Mouse (Mus musculus) megakaryocyte, embryonic 14.5 days (primary cell): Measurements from ENCODE around the gene Zfp341. TPM values are rescaled to one million over a fixed set of nuclear protein-coding genes. Genes with fewer than 3 reads are reported as not detected.

Source experiments
- H3K27me3 ChIP-seq: replicated peaks from 2 replicates; pipeline ENCODE3; 2012; ENCODE audit warnings: inconsistent platforms
- H3K36me3 ChIP-seq: replicated peaks from 2 replicates; pipeline ENCODE3; 2012; ENCODE audit warnings: low read length, inconsistent platforms, mixed read lengths
- H3K4me1 ChIP-seq: 2 replicates; pipeline ENCODE4 v1.6.1; 2012; ENCODE audit warnings: inconsistent platforms
- H3K4me3 ChIP-seq: replicated peaks from 2 replicates; pipeline ENCODE3; 2012; ENCODE audit warnings: moderate library complexity, mild to moderate bottlenecking, inconsistent platforms
- H3K9me3 ChIP-seq: 2 replicates; pipeline ENCODE4 v1.6.1; 2012; ENCODE audit warnings: inconsistent platforms
- FLI1 ChIP-seq: IDR thresholded peaks from 2 replicates; pipeline ENCODE4 v1.6.1; 2012; ENCODE audit warnings: low read length, inconsistent platforms, mixed read lengths
- GATA1 ChIP-seq: IDR thresholded peaks from 3 replicates; pipeline ENCODE4 v1.6.1; 2012; ENCODE audit warnings: mixed read lengths, low read length, inconsistent platforms, borderline replicate concordance
- polyA plus RNA-seq: library from polyadenylated mRNA; stranded (reverse); fragments of >175 nt; gene quantifications from 2 replicates; pipeline ENCODE4 v1.2.3, GENCODE M21; 2012; ENCODE audit warnings: low replicate concordance; ENCODE audit not compliant: insufficient read depth

Gene Zfp341
- polyA plus RNA-seq, 1 experiment: 4.4 TPM

DNA sequence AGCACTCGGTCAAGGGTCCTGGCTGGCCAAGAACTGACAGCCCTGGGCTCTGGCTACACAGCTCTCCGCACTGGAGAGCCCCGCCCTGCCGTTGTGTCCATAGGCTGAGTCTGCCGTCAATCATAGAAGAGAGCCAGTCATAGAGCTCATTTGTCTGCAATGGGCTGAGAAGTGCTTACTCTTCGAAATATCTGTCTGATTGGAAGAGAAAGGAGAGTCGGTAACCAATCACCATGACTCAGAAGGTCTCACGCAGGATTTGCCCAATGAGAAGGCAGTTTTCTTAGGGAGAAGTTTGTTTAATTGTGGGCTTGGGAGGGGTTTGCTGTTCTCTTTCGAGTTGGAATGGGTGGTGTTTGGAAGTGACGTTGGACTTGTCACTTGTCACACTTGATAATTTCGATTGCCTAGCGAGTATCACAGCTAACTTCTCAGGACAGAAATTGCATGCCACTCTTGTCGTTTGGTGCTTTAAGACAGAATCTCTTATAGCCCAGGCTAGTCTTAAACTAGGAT is 9.4 kb upstream of the Zfp341 start, which contains the start of gene Pxmp4:
Gene Pxmp4 (minus strand): TSS at position 71 of the 516 bp plus-strand sequence.
- TF ChIP-seq FLI1 (no peak), GATA1 (no peak)
- peaks cover 52% of the 10 kb centered on the region for H3K4me1 ChIP-seq
- peak within 1 kb of the TSS; percentile 96 for H3K4me3 ChIP-seq
- H3K36me3 ChIP-seq: peaks cover 23% of the 10 kb centered on the region
- H3K27me3 ChIP-seq: no peaks in the 10 kb centered on the region
- no peaks in the 10 kb centered on the region for H3K9me3 ChIP-seq

DNA sequence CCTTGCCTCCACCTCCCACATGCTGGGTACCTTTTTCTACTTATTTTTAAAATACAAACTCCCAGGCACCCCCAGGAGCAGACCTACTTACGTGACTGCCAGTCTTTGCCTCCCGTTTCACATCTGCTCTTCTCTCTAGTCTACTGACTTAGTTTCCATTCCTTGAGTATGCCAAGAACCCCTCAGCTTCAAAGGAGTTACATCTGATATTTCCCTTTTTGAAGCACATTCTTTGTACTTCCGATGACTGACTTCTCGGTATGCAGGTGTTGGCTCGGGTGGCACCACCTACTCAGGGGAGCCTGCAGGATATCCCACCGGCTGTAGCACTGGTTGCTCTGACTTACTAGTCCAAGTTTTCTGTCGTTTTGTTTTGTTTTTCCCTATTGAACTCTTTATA is 8.9 kb upstream of the Zfp341 start:
- Histone ChIP-seq H3K9me3 (no peaks in the 10 kb centered on the region), H3K4me1 (peaks cover 49% of the 10 kb centered on the region), H3K36me3 (peaks cover 20% of the 10 kb centered on the region), H3K27me3 (no peaks in the 10 kb centered on the region), H3K4me3 (peak overlapping the region; percentile 96)
- TF ChIP-seq GATA1 (no peak), FLI1 (no peak)

DNA sequence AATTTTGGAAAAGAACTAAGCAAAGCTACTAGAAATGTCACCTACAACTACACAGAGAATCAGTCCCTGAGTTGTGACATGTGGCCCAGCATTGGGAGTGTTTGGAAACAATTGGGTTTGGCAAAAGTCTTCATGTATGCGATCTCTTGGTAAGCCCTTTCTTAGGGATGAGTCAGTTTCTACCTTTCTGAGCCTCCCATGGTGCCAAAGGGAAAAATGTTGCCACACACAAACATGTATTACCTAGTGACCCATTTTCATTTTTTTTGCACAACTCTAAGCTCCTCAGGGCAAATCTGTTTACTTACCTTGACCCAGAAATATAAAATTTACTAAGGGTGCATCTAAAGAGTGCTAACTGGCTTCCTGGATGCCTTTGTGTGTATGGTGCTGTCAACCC is 6.1 kb upstream of the Zfp341 start:
- TF ChIP-seq FLI1: no peak
- TF ChIP-seq GATA1: no peak
- no peak overlapping the region for H3K4me3 ChIP-seq
- peaks cover 51% of the 10 kb centered on the region for H3K4me1 ChIP-seq
- no peaks in the 10 kb centered on the region for H3K27me3 ChIP-seq
- H3K9me3 ChIP-seq: no peaks in the 10 kb centered on the region
- H3K36me3 ChIP-seq: no peaks in the 10 kb centered on the region

GRCm38 (mm10) chr2:154609050-154609767 is 3.9 kb upstream of the Zfp341 start:
- Histone ChIP-seq H3K4me3 (no peak overlapping the region), H3K9me3 (no peaks in the 10 kb centered on the region), H3K36me3 (no peaks in the 10 kb centered on the region), H3K4me1 (peaks cover 55% of the 10 kb centered on the region), H3K27me3 (no peaks in the 10 kb centered on the region)
- TF ChIP-seq GATA1 (no peak), FLI1 (no peak)

GRCm38 (mm10) chr2:154614841-154615576 is 1.9 kb downstream of the Zfp341 start:
- peak overlapping the region; percentile 88 for H3K4me3 ChIP-seq
- peaks cover 17% of the 10 kb centered on the region for H3K36me3 ChIP-seq
- TF ChIP-seq FLI1: no peak
- no peak for TF ChIP-seq GATA1
- no peaks in the 10 kb centered on the region for H3K27me3 ChIP-seq
- H3K4me1 ChIP-seq: peaks cover 74% of the 10 kb centered on the region
- no peaks in the 10 kb centered on the region for H3K9me3 ChIP-seq

DNA sequence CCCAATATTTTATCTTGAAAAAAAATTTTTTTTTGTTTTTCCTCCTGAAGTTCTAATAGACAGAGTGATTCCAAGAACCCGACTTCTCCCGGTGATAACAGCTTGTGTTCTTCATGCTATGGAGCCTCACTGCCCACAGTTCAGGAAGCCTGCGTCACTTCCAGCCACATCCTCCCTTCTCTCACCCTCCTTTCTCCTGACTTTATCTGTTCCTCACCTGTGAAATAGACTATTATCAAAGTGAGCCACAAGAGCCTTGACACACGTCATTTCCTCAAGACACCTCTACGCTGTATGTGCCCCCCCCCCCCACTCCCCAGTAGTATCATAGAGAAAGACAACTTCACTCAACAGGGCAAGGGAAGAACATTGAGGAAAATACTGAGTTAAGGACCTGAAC is 2.6 kb downstream of the Zfp341 start:
- Histone ChIP-seq H3K9me3 (no peaks in the 10 kb centered on the region), H3K4me1 (peaks cover 71% of the 10 kb centered on the region), H3K36me3 (peaks cover 24% of the 10 kb centered on the region), H3K27me3 (no peaks in the 10 kb centered on the region), H3K4me3 (peak overlapping the region; percentile 88)
- no peak for TF ChIP-seq GATA1

- Histone ChIP-seq H3K4me1 (peaks cover 69% of the 10 kb centered on the region), H3K27me3 (no peaks in the 10 kb centered on the region)
These were observed 4.0 kb downstream of the Zfp341 start for GRCm38 (mm10) chr2:154617061-154617460.

GRCm38 (mm10) chr2:154621684-154622083 is 8.6 kb downstream of the Zfp341 start:
- Histone ChIP-seq H3K36me3 (peaks cover 76% of the 10 kb centered on the region), H3K4me1 (peaks cover 27% of the 10 kb centered on the region)
- TF ChIP-seq FLI1: no peak
- no peak for TF ChIP-seq GATA1

More at GRCm38 (mm10) chr2:154617061-154617460, 4.0 kb downstream of the Zfp341 start:
- TF ChIP-seq FLI1 (no peak), GATA1 (no peak)
- no peaks in the 10 kb centered on the region for H3K9me3 ChIP-seq
- H3K36me3 ChIP-seq: peaks cover 31% of the 10 kb centered on the region
- peak overlapping the region; percentile 38 for H3K4me3 ChIP-seq

GRCm38 (mm10) chr2:154624137-154624536 is 11.0 kb downstream of the Zfp341 start:
- Histone ChIP-seq H3K9me3 (peaks cover 12% of the 10 kb centered on the region; the same call in 1 of the 2 replicates), H3K27me3 (no peaks in the 10 kb centered on the region), H3K4me3 (no peak overlapping the region), H3K36me3 (peaks cover 87% of the 10 kb centered on the region), H3K4me1 (peaks cover 20% of the 10 kb centered on the region)
- TF ChIP-seq FLI1 (no peak), GATA1 (no peak)

More at GRCm38 (mm10) chr2:154621684-154622083, 8.6 kb downstream of the Zfp341 start:
- Histone ChIP-seq H3K27me3 (no peaks in the 10 kb centered on the region), H3K4me3 (peak overlapping the region; percentile 15), H3K9me3 (peaks cover 12% of the 10 kb centered on the region; the same call in 1 of the 2 replicates)

DNA sequence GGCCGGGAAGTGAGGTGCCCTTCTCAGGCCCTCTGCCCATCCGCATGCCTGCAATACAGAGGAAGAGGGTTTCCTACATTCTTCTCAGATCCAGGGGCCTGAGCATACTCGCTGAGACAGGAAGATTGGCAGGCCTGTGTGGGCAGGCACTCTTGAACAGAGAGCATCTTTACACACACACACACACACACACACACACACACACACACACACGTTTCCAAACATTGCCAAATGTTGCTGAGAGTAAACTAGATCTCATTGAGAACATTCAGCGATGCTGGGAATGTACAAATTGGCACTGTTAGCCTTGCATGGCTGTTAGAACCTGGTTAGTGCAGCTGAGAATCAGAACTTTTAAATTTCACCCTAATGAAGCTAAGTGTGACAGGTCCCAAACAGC is 17.4 kb downstream of the Zfp341 start:
- Histone ChIP-seq H3K4me3 (no peak overlapping the region), H3K4me1 (no peaks in the 10 kb centered on the region; the same call in 1 of the 2 replicates), H3K27me3 (no peaks in the 10 kb centered on the region), H3K36me3 (peaks cover 91% of the 10 kb centered on the region), H3K9me3 (no peaks in the 10 kb centered on the region)
- TF ChIP-seq GATA1: no peak
- no peak for TF ChIP-seq FLI1
